9 mouse cellular contexts compared by ENCODE assay signal in genomic region chr1:133177480-133178172, GRCm38 (mm10). TPM values are rescaled to one million over a fixed set of nuclear protein-coding genes. Genes with fewer than 3 reads are reported as not detected.
A peak's percentile ranks its signal among the peaks of the same experiment; 100 is the strongest.
DNase-seq lines count a peak whose midpoint lies in the region; ATAC-seq and TF ChIP-seq lines count a peak whose summit lies in the region.
"Had no signal": no experiment of that assay in that cellular context is flagged by ENCODE, and none has a peak within 500 bp of the region (broad histone marks: within the 10 kb centered on the region; RNA-seq: fewer than 3 reads in every experiment).

No protein-coding gene starts in this region.

- no peak for ATAC-seq in hindbrain, embryonic 11.5 days (ENCODE audit: low FRiP score)
- ATAC-seq in hindbrain, embryonic 12.5 days (ENCODE audit: low FRiP score), result no peak
- ATAC-seq in megakaryocyte progenitor cell, adult 5-6 weeks (replicated peaks; ENCODE audit: poor library complexity), result peak; percentile 85
- ATAC-seq in stomach, postnatal 0 days (ENCODE audit: low FRiP score, low TSS enrichment), result peak; percentile 71

- H3K9me3 ChIP-seq in hindbrain, embryonic 11.5 days (ENCODE audit: control insufficient read depth, low read length), result no peaks in the 10 kb centered on the region
- H3K9me3 ChIP-seq in hindbrain, embryonic 12.5 days (replicated peaks), result no peaks in the 10 kb centered on the region
- H3K9me3 ChIP-seq in E14TG2a.4 (ENCODE audit: low read length), result no peaks in the 10 kb centered on the region
- H3K9me3 ChIP-seq in stomach, postnatal 0 days (ENCODE audit: control insufficient read depth, low read length), result no peaks in the 10 kb centered on the region
- H3K9me3 ChIP-seq: embryonic facial prominence, embryonic 13.5 days had no signal

- H3K36me3 ChIP-seq in hindbrain, embryonic 11.5 days (ENCODE audit: control insufficient read depth, insufficient read depth, low read length), result no peaks in the 10 kb centered on the region
- H3K36me3 ChIP-seq in hindbrain, embryonic 12.5 days, result no peaks in the 10 kb centered on the region
- H3K36me3 ChIP-seq in E14TG2a.4 (ENCODE audit: insufficient read depth, low read length), result no peaks in the 10 kb centered on the region
- no peaks in the 10 kb centered on the region for H3K36me3 ChIP-seq in stomach, postnatal 0 days (ENCODE audit: control insufficient read depth, insufficient read depth, low read length)
- H3K36me3 ChIP-seq: embryonic facial prominence, embryonic 13.5 days had no signal

- TF ChIP-seq EP300 in stomach, postnatal 0 days (optimal IDR thresholded peaks at IDR 0.05), result no peak

- no peaks in the 10 kb centered on the region for H3K27me3 ChIP-seq in hindbrain, embryonic 11.5 days (ENCODE audit: control insufficient read depth, insufficient read depth, low read length)
- peaks cover 6% of the 10 kb centered on the region for H3K27me3 ChIP-seq in hindbrain, embryonic 12.5 days
- peaks cover 51% of the 10 kb centered on the region for H3K27me3 ChIP-seq in E14TG2a.4 (ENCODE audit: insufficient read depth, low read length)
- H3K27me3 ChIP-seq in stomach, postnatal 0 days (ENCODE audit: control insufficient read depth, insufficient read depth, low read length), result no peaks in the 10 kb centered on the region

- DNase-seq in hindbrain, embryonic 11.5 days (ENCODE audit: low spot score), result peak; percentile 86
- DNase-seq in c-Kit-positive CD71-negative TER-119-negative erythroid progenitor cells, embryonic 14.5 days (ENCODE audit: low read depth), result peak; percentile 52
- peak; percentile 65 for DNase-seq in gastrocnemius, postnatal 10 days
- peak; percentile 51 to 80 for DNase-seq in kidney, postnatal 36 days
- DNase-seq in stomach, postnatal 0 days (ENCODE audit: low spot score), result peak; percentile 72

- no peaks in the 10 kb centered on the region for H3K4me1 ChIP-seq in hindbrain, embryonic 11.5 days (replicated peaks; ENCODE audit: control insufficient read depth, insufficient read depth, low read length)
- peaks cover 16% of the 10 kb centered on the region for H3K4me1 ChIP-seq in hindbrain, embryonic 12.5 days
- peaks cover 47% of the 10 kb centered on the region for H3K4me1 ChIP-seq in E14TG2a.4 (replicated peaks; ENCODE audit: low read depth, low read length)
- H3K4me1 ChIP-seq in stomach, postnatal 0 days (replicated peaks; ENCODE audit: control insufficient read depth, insufficient read depth), result peaks cover 8% of the 10 kb centered on the region

- peak; percentile 91 for TF ChIP-seq CTCF in E14TG2a.4 (conservative IDR thresholded peaks at IDR 0.05; ENCODE audit: low read length)
- peak; percentile 96 for TF ChIP-seq CTCF in stomach, postnatal 0 days (IDR thresholded peaks at IDR 0.05; ENCODE audit: low read depth)

- H3K27ac ChIP-seq in hindbrain, embryonic 11.5 days (ENCODE audit: low read depth, low read length), result no peak overlapping the region
- H3K27ac ChIP-seq in hindbrain, embryonic 12.5 days, result no peak overlapping the region
- H3K27ac ChIP-seq in stomach, postnatal 0 days (replicated peaks), result peak overlapping the region; percentile 83
- H3K27ac ChIP-seq: embryonic facial prominence, embryonic 13.5 days had no signal

- no peak overlapping the region for H3K4me2 ChIP-seq in hindbrain, embryonic 11.5 days (replicated peaks; ENCODE audit: low read depth, low read length)
- H3K4me2 ChIP-seq in hindbrain, embryonic 12.5 days (replicated peaks), result no peak overlapping the region
- H3K4me2 ChIP-seq in stomach, postnatal 0 days (replicated peaks; ENCODE audit: low read depth), result no peak overlapping the region
- H3K4me2 ChIP-seq: embryonic facial prominence, embryonic 13.5 days had no signal

- 55% methylated on average over 8 of the region's 8 CpGs for WGBS in hindbrain, embryonic 11.5 days
- WGBS in hindbrain, embryonic 12.5 days, result 52% methylated on average over 8 of the region's 8 CpGs
- WGBS in stomach, postnatal 0 days, result 35% methylated on average over 8 of the region's 8 CpGs

- H3K9ac ChIP-seq in hindbrain, embryonic 11.5 days (ENCODE audit: low read depth, low read length), result no peak overlapping the region
- no peak overlapping the region for H3K9ac ChIP-seq in hindbrain, embryonic 12.5 days
- H3K9ac ChIP-seq in stomach, postnatal 0 days (ENCODE audit: low read length), result no peak overlapping the region
- H3K9ac ChIP-seq: embryonic facial prominence, embryonic 13.5 days had no signal

- H3K4me3 ChIP-seq in hindbrain, embryonic 11.5 days (ENCODE audit: low read depth, low read length), result no peak overlapping the region
- H3K4me3 ChIP-seq in hindbrain, embryonic 12.5 days, result no peak overlapping the region
- no peak overlapping the region for H3K4me3 ChIP-seq in E14TG2a.4 (replicated peaks; ENCODE audit: low read length)
- no peak overlapping the region for H3K4me3 ChIP-seq in stomach, postnatal 0 days (ENCODE audit: low read depth, low read length)
- H3K4me3 ChIP-seq: embryonic facial prominence, embryonic 13.5 days had no signal

RNA-seq across cellular contexts. Expression of gene Plekha6, which starts 13.6 kb away (rescaled TPM):
- polyA plus RNA-seq in hindbrain, embryonic 11.5 days (2014; fragmentation: Nextera tagmentation; extraction: Ambion mirVana), result 14.6 and 22.1 TPM in 2 replicates
- 25.8 and 29.1 TPM in 2 replicates for polyA plus RNA-seq in hindbrain, embryonic 12.5 days (2016; fragmentation: Nextera tagmentation; extraction: Ambion mirVana)
- 10 to 100 TPM; 17.2 to 23.3 TPM for total RNA-seq in gastrocnemius, postnatal 10 days (2021)
- 0.42 and 1.8 TPM in 2 replicates for total RNA-seq in megakaryocyte progenitor cell, adult 5-6 weeks (2015)
- 1.1 and 2.2 TPM in 2 replicates for total RNA-seq in megakaryocyte progenitor cell, adult 5-6 weeks (2017)
- polyA plus RNA-seq in stomach, postnatal 0 days (2015; fragmentation: Nextera tagmentation; extraction: Ambion mirVana), result 11.1 and 12.1 TPM in 2 replicates

RNA-seq across cellular contexts. Expression of gene Ppp1r15b, which starts 46.7 kb away (rescaled TPM):
- polyA plus RNA-seq in hindbrain, embryonic 11.5 days (2014; fragmentation: Nextera tagmentation; extraction: Ambion mirVana), result 37.8 and 48.7 TPM in 2 replicates
- 49.1 and 53.4 TPM in 2 replicates for polyA plus RNA-seq in hindbrain, embryonic 12.5 days (2016; fragmentation: Nextera tagmentation; extraction: Ambion mirVana)
- 10 to 100 TPM; 28.6 to 36.3 TPM for total RNA-seq in gastrocnemius, postnatal 10 days (2021)
- 54.1 and 60.2 TPM in 2 replicates for total RNA-seq in megakaryocyte progenitor cell, adult 5-6 weeks (2015)
- total RNA-seq in megakaryocyte progenitor cell, adult 5-6 weeks (2017), result 86.1 and 90.7 TPM in 2 replicates
- 20.7 and 22.3 TPM in 2 replicates for polyA plus RNA-seq in stomach, postnatal 0 days (2015; fragmentation: Nextera tagmentation; extraction: Ambion mirVana)

Comparison
In these comparisons a context has a peak if more than half of its experiments do, and no peak if none do; other contexts are left out.
1. ATAC-seq: peak in megakaryocyte progenitor cell, adult 5-6 weeks (single experiment) and stomach, postnatal 0 days (single experiment); none in hindbrain, embryonic 11.5 days (single experiment) and hindbrain, embryonic 12.5 days (single experiment).
2. Peak in every context shown above with its lines, with median percentiles within 50 percentile points of each other: DNase-seq.